Mouse (Mus musculus): Measurements from ENCODE around the gene Ralgapb.

The Ralgapb gene

GRCm38 (mm10) chr2:158456451-158456850, 46.8 kb downstream of the Ralgapb start:
- DNase-seq (ENCODE audit: low read depth, low spot score): no peak
- Histone ChIP-seq H3K36me3 (ENCODE audit: control insufficient read depth, insufficient read depth, low read length, poor library complexity, severe bottlenecking) (peaks cover 7% of the 10 kb centered on the region), H3K27me3 (ENCODE audit: control insufficient read depth, insufficient read depth, low read length, poor library complexity, severe bottlenecking) (no peaks in the 10 kb centered on the region)

- H3K27me3 ChIP-seq (ENCODE audit: control insufficient read depth, insufficient read depth, low read length, poor library complexity, severe bottlenecking): no peaks in the 10 kb centered on the region
- peaks cover 9% of the 10 kb centered on the region for H3K36me3 ChIP-seq (ENCODE audit: control insufficient read depth, insufficient read depth, low read length, poor library complexity, severe bottlenecking)
- DNase-seq (ENCODE audit: low read depth, low spot score): no peak
Measured at GRCm38 (mm10) chr2:158457610-158458009, 48.0 kb downstream of the Ralgapb start.

GRCm38 (mm10) chr2:158462450-158462849, 52.8 kb downstream of the Ralgapb start:
- Histone ChIP-seq H3K27me3 (ENCODE audit: control insufficient read depth, insufficient read depth, low read length, poor library complexity, severe bottlenecking) (no peaks in the 10 kb centered on the region), H3K36me3 (ENCODE audit: control insufficient read depth, insufficient read depth, low read length, poor library complexity, severe bottlenecking) (peaks cover 11% of the 10 kb centered on the region)
- DNase-seq (ENCODE audit: low read depth, low spot score): no peak

- H3K36me3 ChIP-seq (ENCODE audit: control insufficient read depth, insufficient read depth, low read length, poor library complexity, severe bottlenecking): peaks cover 27% of the 10 kb centered on the region
- no peak for DNase-seq (ENCODE audit: low read depth, low spot score)
- H3K27me3 ChIP-seq (ENCODE audit: control insufficient read depth, insufficient read depth, low read length, poor library complexity, severe bottlenecking): no peaks in the 10 kb centered on the region
Measured at GRCm38 (mm10) chr2:158474159-158474558, 64.5 kb downstream of the Ralgapb start.

GRCm38 (mm10) chr2:158477640-158478039, 68.0 kb downstream of the Ralgapb start:
- Histone ChIP-seq H3K27me3 (ENCODE audit: control insufficient read depth, insufficient read depth, low read length, poor library complexity, severe bottlenecking) (no peaks in the 10 kb centered on the region), H3K36me3 (ENCODE audit: control insufficient read depth, insufficient read depth, low read length, poor library complexity, severe bottlenecking) (peaks cover 24% of the 10 kb centered on the region)
- no peak for DNase-seq (ENCODE audit: low read depth, low spot score)

- H3K27me3 ChIP-seq (ENCODE audit: control insufficient read depth, insufficient read depth, low read length, poor library complexity, severe bottlenecking): no peaks in the 10 kb centered on the region
- H3K36me3 ChIP-seq (ENCODE audit: control insufficient read depth, insufficient read depth, low read length, poor library complexity, severe bottlenecking): peaks cover 13% of the 10 kb centered on the region; the same call in 1 of the 2 replicates
- DNase-seq (ENCODE audit: low read depth, low spot score): no peak
Measured at GRCm38 (mm10) chr2:158498457-158498856, 88.8 kb downstream of the Ralgapb start.

- no peak for DNase-seq (ENCODE audit: low read depth, low spot score)
Measured at GRCm38 (mm10) chr2:158501836-158502812, 92.5 kb downstream of the Ralgapb start, which contains the start of gene Adig. Adig (plus strand) TSS chr2:158502612.

GRCm38 (mm10) chr2:158503226-158503625, 93.6 kb downstream of the Ralgapb start:
- no peak for DNase-seq (ENCODE audit: low read depth, low spot score)
- H3K36me3 ChIP-seq (ENCODE audit: control insufficient read depth, insufficient read depth, low read length, poor library complexity, severe bottlenecking): peaks cover 4% of the 10 kb centered on the region; the same call in 1 of the 2 replicates
- H3K27me3 ChIP-seq (ENCODE audit: control insufficient read depth, insufficient read depth, low read length, poor library complexity, severe bottlenecking): no peaks in the 10 kb centered on the region

More at GRCm38 (mm10) chr2:158501836-158502812, 92.5 kb downstream of the Ralgapb start, which contains the start of gene Adig:
- H3K27me3 ChIP-seq (ENCODE audit: control insufficient read depth, insufficient read depth, low read length, poor library complexity, severe bottlenecking): no peaks in the 10 kb centered on the region
- peaks cover 4% of the 10 kb centered on the region; the same call in 1 of the 2 replicates for H3K36me3 ChIP-seq (ENCODE audit: control insufficient read depth, insufficient read depth, low read length, poor library complexity, severe bottlenecking)

- DNase-seq (ENCODE audit: low read depth, low spot score): no peak
- no peaks in the 10 kb centered on the region for H3K27me3 ChIP-seq (ENCODE audit: control insufficient read depth, insufficient read depth, low read length, poor library complexity, severe bottlenecking)
- H3K36me3 ChIP-seq (ENCODE audit: control insufficient read depth, insufficient read depth, low read length, poor library complexity, severe bottlenecking): peaks cover 4% of the 10 kb centered on the region; the same call in 1 of the 2 replicates
Measured at GRCm38 (mm10) chr2:158503671-158504070, 94.0 kb downstream of the Ralgapb start.

- no peak for DNase-seq (ENCODE audit: low read depth, low spot score)
- no peaks in the 10 kb centered on the region for H3K36me3 ChIP-seq (ENCODE audit: control insufficient read depth, insufficient read depth, low read length, poor library complexity, severe bottlenecking)
- no peaks in the 10 kb centered on the region for H3K27me3 ChIP-seq (ENCODE audit: control insufficient read depth, insufficient read depth, low read length, poor library complexity, severe bottlenecking)
Measured at GRCm38 (mm10) chr2:158506475-158506874, 96.8 kb downstream of the Ralgapb start.

GRCm38 (mm10) chr2:158507046-158507445, 97.4 kb downstream of the Ralgapb start:
- DNase-seq (ENCODE audit: low read depth, low spot score): no peak
- Histone ChIP-seq H3K36me3 (ENCODE audit: control insufficient read depth, insufficient read depth, low read length, poor library complexity, severe bottlenecking) (no peaks in the 10 kb centered on the region), H3K27me3 (ENCODE audit: control insufficient read depth, insufficient read depth, low read length, poor library complexity, severe bottlenecking) (no peaks in the 10 kb centered on the region)

- H3K36me3 ChIP-seq (ENCODE audit: control insufficient read depth, insufficient read depth, low read length, poor library complexity, severe bottlenecking): no peaks in the 10 kb centered on the region
- H3K27me3 ChIP-seq (ENCODE audit: control insufficient read depth, insufficient read depth, low read length, poor library complexity, severe bottlenecking): no peaks in the 10 kb centered on the region
- no peak for DNase-seq (ENCODE audit: low read depth, low spot score)
Measured at GRCm38 (mm10) chr2:158510665-158511064, 101.0 kb downstream of the Ralgapb start.

- H3K27me3 ChIP-seq (ENCODE audit: control insufficient read depth, insufficient read depth, low read length, poor library complexity, severe bottlenecking): no peaks in the 10 kb centered on the region
- DNase-seq (ENCODE audit: low read depth, low spot score): no peak
- H3K36me3 ChIP-seq (ENCODE audit: control insufficient read depth, insufficient read depth, low read length, poor library complexity, severe bottlenecking): no peaks in the 10 kb centered on the region
Measured at GRCm38 (mm10) chr2:158512528-158512927, 102.9 kb downstream of the Ralgapb start, which contains the start of gene Arhgap40. Arhgap40 (plus strand) TSS chr2:158512796.

GRCm38 (mm10) chr2:158513821-158514336, 104.2 kb downstream of the Ralgapb start:
- DNase-seq (ENCODE audit: low read depth, low spot score): no peak
- H3K36me3 ChIP-seq (ENCODE audit: control insufficient read depth, insufficient read depth, low read length, poor library complexity, severe bottlenecking): no peaks in the 10 kb centered on the region
- no peaks in the 10 kb centered on the region for H3K27me3 ChIP-seq (ENCODE audit: control insufficient read depth, insufficient read depth, low read length, poor library complexity, severe bottlenecking)

GRCm38 (mm10) chr2:158518583-158518982, 108.9 kb downstream of the Ralgapb start:
- Histone ChIP-seq H3K27me3 (ENCODE audit: control insufficient read depth, insufficient read depth, low read length, poor library complexity, severe bottlenecking) (no peaks in the 10 kb centered on the region; the same call in 1 of the 2 replicates), H3K36me3 (ENCODE audit: control insufficient read depth, insufficient read depth, low read length, poor library complexity, severe bottlenecking) (no peaks in the 10 kb centered on the region)
- DNase-seq (ENCODE audit: low read depth, low spot score): no peak

Measured in splenic B cell, adult 2 months (primary cell).